Mouse (Mus musculus) hindbrain, embryonic 10.5 days (tissue): ENCODE results near the gene Mdga1. TPM values are rescaled to one million over a fixed set of nuclear protein-coding genes. Genes with fewer than 3 reads are reported as not detected.
A peak's percentile ranks its signal among the peaks of the same experiment; 100 is the strongest.

ENCODE experiments used
- DNase-seq: peaks from one replicate; pipeline ENCODE4 v3.0.0-alpha.2; 2017; ENCODE audit warnings: low spot score
- H3K27ac ChIP-seq: fragments of 300-500 bp; sonication (generic); 2 replicates; pipeline ENCODE4 v1.5.1; 2016; ENCODE audit warnings: mild to moderate bottlenecking, moderate library complexity
- H3K27me3 ChIP-seq: fragments of 300-500 bp; sonication (generic); 2 replicates; pipeline ENCODE4 v1.6.1; 2016; ENCODE audit warnings: mild to moderate bottlenecking; ENCODE audit not compliant: poor library complexity, insufficient read depth, severe bottlenecking
- H3K36me3 ChIP-seq: fragments of 300-500 bp; sonication (generic); 2 replicates; pipeline ENCODE4 v1.6.1; 2016; ENCODE audit warnings: mild to moderate bottlenecking, moderate library complexity
- H3K4me1 ChIP-seq: fragments of 300-500 bp; sonication (generic); replicated peaks from 2 replicates; pipeline ENCODE4 v1.6.1; 2016; ENCODE audit warnings: mild to moderate bottlenecking
- H3K4me3 ChIP-seq: fragments of 300-500 bp; sonication (generic); 2 replicates; pipeline ENCODE4 v1.5.1; 2016; ENCODE audit warnings: mild to moderate bottlenecking, moderate library complexity
- H3K9me3 ChIP-seq: fragments of 300-500 bp; sonication (generic); 2 replicates; pipeline ENCODE4 v1.6.1; 2016; ENCODE audit warnings: mild to moderate bottlenecking, moderate library complexity
- WGBS: fragments of 180-500 bp; shearing (Covaris S2); methylation state at CpG from one replicate; pipeline ENCODE4 v1.1.7; 2016; 5-methylcytosine and 5-hydroxymethylcytosine counted together
- polyA plus RNA-seq: library from polyadenylated mRNA; unstranded; fragments of >200 nt; fragmentation: Nextera tagmentation; extraction: Ambion mirVana; gene quantifications from 2 replicates; pipeline ENCODE4 v1.2.1, GENCODE M21; 2016

Gene Mdga1
- polyA plus RNA-seq, 1 experiment from 2014 or later, result 5.1 TPM

GRCm38 (mm10) chr17:29886655-29887251 is 83.1 kb downstream of the Mdga1 start:
- Histone ChIP-seq H3K4me3 (peak overlapping the region; percentile 74), H3K27me3 (peaks cover 86% of the 10 kb centered on the region), H3K36me3 (no peaks in the 10 kb centered on the region), H3K9me3 (no peaks in the 10 kb centered on the region), H3K27ac (peak overlapping the region; percentile 89), H3K4me1 (peaks cover 72% of the 10 kb centered on the region)
- peak; percentile 76 for DNase-seq
- under 1% methylated on average over 39 of the region's 39 CpGs for WGBS

GRCm38 (mm10) chr17:29886061-29886460 is 83.8 kb downstream of the Mdga1 start:
- H3K36me3 ChIP-seq, result no peaks in the 10 kb centered on the region
- H3K4me1 ChIP-seq, result peaks cover 68% of the 10 kb centered on the region
- H3K27me3 ChIP-seq, result peaks cover 79% of the 10 kb centered on the region
- H3K9me3 ChIP-seq, result no peaks in the 10 kb centered on the region
- WGBS, result 8% methylated on average over 4 of the region's 4 CpGs
- H3K27ac ChIP-seq, result peak overlapping the region; percentile 89; the same call in 1 of the 2 replicates
- DNase-seq, result no peak
- H3K4me3 ChIP-seq, result peak overlapping the region; percentile 74

- Histone ChIP-seq H3K27ac (peak overlapping the region; percentile 50; the same call in 1 of the 2 replicates), H3K9me3 (no peaks in the 10 kb centered on the region), H3K4me1 (peaks cover 71% of the 10 kb centered on the region), H3K4me3 (peak overlapping the region; percentile 74), H3K27me3 (peaks cover 64% of the 10 kb centered on the region), H3K36me3 (no peaks in the 10 kb centered on the region)
- no peak for DNase-seq
- 27% methylated on average over 6 of the region's 6 CpGs for WGBS
Measured at GRCm38 (mm10) chr17:29884596-29884995, 85.3 kb downstream of the Mdga1 start.

- H3K4me3 ChIP-seq, result 0 out of 2 replicates have a peak overlapping the region, but pooled peaks have one; percentile 20
- H3K9me3 ChIP-seq, result no peaks in the 10 kb centered on the region
- 48% methylated on average over 9 of the region's 9 CpGs for WGBS
- no peaks in the 10 kb centered on the region for H3K36me3 ChIP-seq
- H3K27ac ChIP-seq, result peak overlapping the region; percentile 50
- DNase-seq, result no peak
- peaks cover 52% of the 10 kb centered on the region for H3K27me3 ChIP-seq
- H3K4me1 ChIP-seq, result peaks cover 59% of the 10 kb centered on the region
Measured at GRCm38 (mm10) chr17:29883351-29883750, 86.5 kb downstream of the Mdga1 start.

GRCm38 (mm10) chr17:29882885-29883284 is 87.0 kb downstream of the Mdga1 start:
- peaks cover 49% of the 10 kb centered on the region for H3K27me3 ChIP-seq
- H3K4me1 ChIP-seq, result peaks cover 54% of the 10 kb centered on the region
- no peak overlapping the region for H3K4me3 ChIP-seq
- peak overlapping the region; percentile 50 for H3K27ac ChIP-seq
- WGBS, result 0% methylated on average over 5 of the region's 5 CpGs
- no peaks in the 10 kb centered on the region for H3K9me3 ChIP-seq
- DNase-seq, result peak; percentile 80
- H3K36me3 ChIP-seq, result no peaks in the 10 kb centered on the region

- Histone ChIP-seq H3K27ac (peak overlapping the region; percentile 9; the same call in 1 of the 2 replicates), H3K27me3 (peaks cover 33% of the 10 kb centered on the region), H3K9me3 (no peaks in the 10 kb centered on the region), H3K4me3 (no peak overlapping the region), H3K36me3 (no peaks in the 10 kb centered on the region), H3K4me1 (peaks cover 35% of the 10 kb centered on the region)
- 53% methylated on average over 10 of the region's 10 CpGs for WGBS
- DNase-seq, result no peak
Measured at GRCm38 (mm10) chr17:29880251-29880650, 89.6 kb downstream of the Mdga1 start.

- WGBS, result 85% methylated on average over 10 of the region's 10 CpGs
- no peak overlapping the region for H3K27ac ChIP-seq
- H3K27me3 ChIP-seq, result peaks cover 32% of the 10 kb centered on the region
- no peaks in the 10 kb centered on the region for H3K9me3 ChIP-seq
- no peak for DNase-seq
- no peak overlapping the region for H3K4me3 ChIP-seq
- no peaks in the 10 kb centered on the region for H3K36me3 ChIP-seq
- H3K4me1 ChIP-seq, result peaks cover 36% of the 10 kb centered on the region
Measured at GRCm38 (mm10) chr17:29878990-29879389, 90.9 kb downstream of the Mdga1 start.

- Histone ChIP-seq H3K9me3 (0 out of 2 replicates have a peak, but pooled peaks cover 4% of the 10 kb centered on the region), H3K27ac (peak overlapping the region; percentile 72), H3K4me1 (peaks cover 35% of the 10 kb centered on the region), H3K27me3 (peaks cover 30% of the 10 kb centered on the region; the same call in 1 of the 2 replicates), H3K36me3 (no peaks in the 10 kb centered on the region), H3K4me3 (peak overlapping the region; percentile 18; the same call in 1 of the 2 replicates)
- 14% methylated on average over 26 of the region's 27 CpGs for WGBS
- DNase-seq, result no peak
Measured at GRCm38 (mm10) chr17:29874082-29874679, 95.7 kb downstream of the Mdga1 start.

GRCm38 (mm10) chr17:29873580-29874015 is 96.3 kb downstream of the Mdga1 start:
- Histone ChIP-seq H3K27ac (peak overlapping the region; percentile 72), H3K4me3 (no peak overlapping the region), H3K27me3 (peaks cover 30% of the 10 kb centered on the region; the same call in 1 of the 2 replicates), H3K36me3 (no peaks in the 10 kb centered on the region), H3K4me1 (peaks cover 35% of the 10 kb centered on the region), H3K9me3 (peaks cover 8% of the 10 kb centered on the region)
- 61% methylated on average over 7 of the region's 7 CpGs for WGBS
- DNase-seq, result no peak

- Histone ChIP-seq H3K27me3 (peaks cover 21% of the 10 kb centered on the region; the same call in 1 of the 2 replicates), H3K36me3 (no peaks in the 10 kb centered on the region), H3K4me1 (peaks cover 33% of the 10 kb centered on the region), H3K27ac (no peak overlapping the region), H3K9me3 (peaks cover 30% of the 10 kb centered on the region), H3K4me3 (no peak overlapping the region)
- WGBS, result 78% methylated on average over 12 of the region's 12 CpGs
- DNase-seq, result no peak
Measured at GRCm38 (mm10) chr17:29870316-29870715, 99.6 kb downstream of the Mdga1 start.

GRCm38 (mm10) chr17:29865914-29866313 is 104.0 kb downstream of the Mdga1 start:
- Histone ChIP-seq H3K4me3 (no peak overlapping the region), H3K36me3 (no peaks in the 10 kb centered on the region), H3K27me3 (no peaks in the 10 kb centered on the region), H3K4me1 (peaks cover 7% of the 10 kb centered on the region; the same call in 1 of the 2 replicates), H3K9me3 (peaks cover 28% of the 10 kb centered on the region), H3K27ac (no peak overlapping the region)
- WGBS, result 67% methylated on average over 6 of the region's 6 CpGs
- no peak for DNase-seq

- 56% methylated on average over 7 of the region's 7 CpGs for WGBS
- no peak for DNase-seq
- peaks cover 7% of the 10 kb centered on the region; the same call in 1 of the 2 replicates for H3K4me1 ChIP-seq
- no peaks in the 10 kb centered on the region for H3K36me3 ChIP-seq
- H3K9me3 ChIP-seq, result peaks cover 26% of the 10 kb centered on the region
- no peak overlapping the region for H3K4me3 ChIP-seq
- H3K27ac ChIP-seq, result no peak overlapping the region
- no peaks in the 10 kb centered on the region for H3K27me3 ChIP-seq
Measured at GRCm38 (mm10) chr17:29864440-29864839, 105.4 kb downstream of the Mdga1 start.

GRCm38 (mm10) chr17:29859788-29860283 is 110.1 kb downstream of the Mdga1 start:
- Histone ChIP-seq H3K9me3 (no peaks in the 10 kb centered on the region), H3K27ac (no peak overlapping the region), H3K27me3 (no peaks in the 10 kb centered on the region), H3K36me3 (no peaks in the 10 kb centered on the region), H3K4me1 (peaks cover 5% of the 10 kb centered on the region; the same call in 1 of the 2 replicates), H3K4me3 (no peak overlapping the region)
- no peak for DNase-seq
- 89% methylated on average over 13 of the region's 13 CpGs for WGBS
